Mouse (Mus musculus) urinary bladder, postnatal 14 days (tissue): ENCODE measurements around the gene Prss54.
"Not testable (repeated sequence)": the region's sequence is repeated elsewhere in the genome, so short reads cannot be mapped to it uniquely, and the experiment has no call there.

Experiments
- DNase-seq: peaks from one replicate; pipeline ENCODE4 v3.0.0; 2021; ENCODE audit warnings: low spot score

The Prss54 gene

GRCm38 (mm10) chr8:95576240-95576639, at the start of gene Prss54:
Gene Prss54, minus strand, starts transcription at chr8:95576340.
- no peak for DNase-seq

GRCm38 (mm10) chr8:95624833-95625232, 48.7 kb upstream of the Prss54 start:
- DNase-seq = no peak

DNA sequence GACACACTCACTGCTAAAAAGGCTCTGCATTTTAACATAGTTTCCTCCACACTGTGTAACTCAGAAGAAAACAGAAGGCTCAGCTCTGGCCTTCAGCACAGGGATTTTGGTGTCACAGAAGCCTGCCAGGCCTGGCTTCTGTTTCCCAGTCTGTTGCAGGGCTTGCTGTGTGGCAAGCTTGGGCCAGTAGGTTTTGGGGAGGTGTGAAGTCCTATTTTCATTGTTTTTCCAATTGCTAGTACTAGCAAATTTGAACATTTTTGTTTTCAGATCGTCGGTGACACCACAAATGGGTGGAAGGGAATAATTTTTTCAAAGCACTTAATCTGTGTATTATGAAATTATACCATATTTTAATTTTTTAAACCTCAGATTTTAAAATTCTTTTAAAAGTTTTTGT, 43.9 kb upstream of the Prss54 start:
- DNase-seq = no peak

DNA sequence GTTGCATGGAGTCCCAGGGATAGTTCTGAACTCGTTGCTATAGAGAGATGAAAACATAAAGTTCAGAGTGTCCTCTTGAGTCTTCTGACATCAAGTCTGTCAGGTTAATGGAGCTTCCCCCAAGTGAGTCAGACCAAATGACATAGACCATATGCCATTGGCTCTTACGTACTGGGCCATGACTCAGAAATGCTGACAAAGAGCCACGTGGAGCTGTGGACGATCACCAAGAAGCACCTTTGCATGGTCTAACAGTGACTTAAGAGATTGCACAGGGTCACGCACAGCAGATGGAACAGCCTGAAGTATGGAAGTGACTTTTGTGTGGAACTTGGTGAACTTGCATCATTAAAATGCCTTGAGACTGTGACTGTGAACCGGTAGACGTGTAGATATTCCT, 40.2 kb upstream of the Prss54 start:
- no peak for DNase-seq

DNA sequence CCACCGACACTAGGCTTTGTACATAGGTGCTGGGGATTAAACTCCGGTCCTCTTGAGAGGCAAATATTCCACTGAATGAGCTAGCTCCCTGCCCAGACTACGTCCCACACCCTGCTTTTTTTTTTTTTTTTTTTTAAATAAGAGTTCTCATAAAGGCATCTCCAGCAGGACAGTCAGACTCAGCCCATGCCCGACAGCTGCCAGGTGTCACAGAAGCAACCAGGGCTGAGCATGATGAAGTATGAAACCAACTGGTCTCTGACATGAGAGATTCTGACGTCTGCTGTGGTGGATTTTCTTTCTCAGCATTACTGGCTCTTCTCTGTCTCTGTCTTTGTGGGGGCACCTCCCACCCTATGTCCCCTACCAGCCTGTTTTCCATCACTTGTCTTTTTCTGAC, 35.6 kb upstream of the Prss54 start:
- no peak for DNase-seq

DNA sequence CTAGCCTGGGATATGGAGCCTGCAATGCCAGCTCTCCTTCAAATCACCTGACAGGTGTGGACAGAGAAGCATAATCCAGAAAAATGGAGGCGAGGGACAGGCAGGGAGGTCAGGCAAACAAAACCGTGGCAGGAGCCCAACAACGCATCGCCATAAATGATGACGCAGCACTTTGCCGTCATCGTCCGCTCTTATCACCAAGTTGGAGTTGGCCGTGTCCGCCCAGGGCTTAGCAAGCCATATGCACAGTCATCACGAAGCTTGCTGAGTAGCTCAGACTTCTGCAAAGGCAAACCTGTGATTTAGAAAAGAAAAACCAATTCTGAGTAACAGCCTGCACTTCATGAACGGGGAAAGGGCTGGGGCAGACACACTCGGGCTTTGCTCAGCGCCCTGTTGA, 34.6 kb upstream of the Prss54 start:
- no peak for DNase-seq

- no peak for DNase-seq
Observed at GRCm38 (mm10) chr8:95609406-95609805, 33.3 kb upstream of the Prss54 start.

DNA sequence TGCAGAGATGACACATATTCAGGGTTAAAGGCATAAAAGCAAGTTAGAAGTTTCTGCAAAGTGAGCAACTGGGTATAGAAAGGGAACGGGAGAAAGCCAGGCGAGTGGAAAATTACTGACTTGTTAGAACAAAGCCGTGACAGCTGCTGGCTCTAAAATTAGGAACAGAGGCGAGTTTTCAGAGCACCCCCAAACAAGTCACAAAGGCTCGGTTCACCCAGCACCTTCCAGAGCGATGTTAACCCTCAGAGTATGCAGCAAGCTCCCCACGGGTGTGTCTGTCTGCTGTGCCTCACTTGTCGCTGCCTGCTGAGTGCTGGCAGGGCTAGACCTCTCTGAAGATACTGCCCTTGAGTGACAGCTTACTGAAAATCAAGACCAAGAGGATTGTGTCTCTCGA, 31.1 kb upstream of the Prss54 start:
- no peak for DNase-seq

DNA sequence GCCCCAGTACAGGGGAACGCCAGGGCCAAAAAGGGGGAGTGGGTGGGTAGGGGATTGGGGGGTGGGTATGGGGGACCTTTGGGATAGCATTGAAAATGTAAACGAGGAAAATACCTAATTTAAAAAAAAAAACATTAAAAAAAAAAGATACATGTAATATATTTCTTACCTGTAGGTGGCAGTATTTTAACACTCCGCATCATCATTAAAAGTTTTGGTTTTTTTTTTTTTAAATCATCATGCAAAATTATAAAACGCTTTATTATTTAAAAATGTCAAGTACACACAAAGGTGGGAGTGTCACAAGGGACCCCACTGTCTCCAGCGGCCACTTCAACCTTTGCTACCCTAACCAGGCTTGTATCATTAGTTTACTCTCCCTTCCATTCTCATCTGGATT, 30.4 kb upstream of the Prss54 start:
- not testable (repeated sequence) for DNase-seq

GRCm38 (mm10) chr8:95602168-95602567, 26.0 kb upstream of the Prss54 start:
- no peak for DNase-seq

GRCm38 (mm10) chr8:95601306-95601705, 25.2 kb upstream of the Prss54 start:
- no peak for DNase-seq

DNA sequence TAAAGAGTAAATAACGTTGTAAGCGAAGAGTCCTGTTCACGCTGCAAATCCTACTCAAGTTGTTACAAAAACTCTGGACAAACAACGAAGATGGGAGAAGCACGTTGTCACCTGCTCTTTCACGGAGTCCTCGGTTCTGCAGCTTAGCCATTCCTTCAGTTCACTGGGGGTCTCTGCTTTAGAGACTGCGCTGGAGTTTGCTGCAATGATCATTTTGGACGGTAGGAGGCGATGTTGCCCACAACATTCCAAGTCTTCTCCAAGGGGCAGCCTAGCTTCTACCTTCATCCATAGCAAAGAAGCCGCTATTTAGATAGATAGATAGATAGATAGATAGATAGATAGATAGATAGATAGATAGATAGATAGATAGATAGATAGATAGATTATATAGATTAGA, 23.7 kb upstream of the Prss54 start:
- peak; percentile 44 for DNase-seq

DNA sequence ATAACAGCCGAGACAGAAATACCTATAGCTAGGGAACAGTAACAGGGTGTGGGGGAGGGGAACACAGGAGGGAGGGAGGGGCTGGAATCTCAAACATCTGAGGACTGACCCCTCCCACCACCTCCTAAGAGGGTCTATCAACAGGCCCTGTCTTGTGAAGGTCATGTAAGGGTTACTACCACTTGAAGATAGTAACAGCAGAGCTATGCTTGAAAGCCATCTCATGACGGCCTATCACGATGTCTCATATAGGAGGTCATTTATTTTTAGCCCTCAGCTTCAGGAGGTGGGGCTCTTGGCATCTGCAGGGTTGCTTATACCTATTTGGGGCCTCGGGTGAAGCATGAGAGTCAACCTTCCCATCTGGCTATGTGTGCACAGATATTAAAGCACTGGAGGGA, 20.7 kb upstream of the Prss54 start:
- no peak for DNase-seq

DNA sequence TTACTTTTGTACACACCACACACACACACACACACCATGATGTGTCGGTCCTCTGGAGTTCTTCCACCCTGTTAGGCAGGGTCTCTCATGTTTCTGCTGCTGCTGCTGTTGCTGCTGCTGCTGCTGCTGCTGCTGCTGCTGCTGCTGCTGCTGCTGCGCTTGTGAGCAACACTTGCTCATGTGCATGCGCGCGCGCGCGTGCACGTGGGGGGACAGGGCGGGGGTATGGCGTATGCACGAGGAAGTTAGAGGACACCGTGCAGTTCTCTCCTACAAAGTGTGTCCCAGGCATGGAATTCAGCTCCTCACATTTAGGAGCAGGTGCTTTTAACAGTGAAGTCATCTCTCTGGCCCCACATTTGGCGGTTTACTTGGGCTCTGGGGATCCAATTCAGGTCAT, 19.0 kb upstream of the Prss54 start:
- no peak for DNase-seq

DNA sequence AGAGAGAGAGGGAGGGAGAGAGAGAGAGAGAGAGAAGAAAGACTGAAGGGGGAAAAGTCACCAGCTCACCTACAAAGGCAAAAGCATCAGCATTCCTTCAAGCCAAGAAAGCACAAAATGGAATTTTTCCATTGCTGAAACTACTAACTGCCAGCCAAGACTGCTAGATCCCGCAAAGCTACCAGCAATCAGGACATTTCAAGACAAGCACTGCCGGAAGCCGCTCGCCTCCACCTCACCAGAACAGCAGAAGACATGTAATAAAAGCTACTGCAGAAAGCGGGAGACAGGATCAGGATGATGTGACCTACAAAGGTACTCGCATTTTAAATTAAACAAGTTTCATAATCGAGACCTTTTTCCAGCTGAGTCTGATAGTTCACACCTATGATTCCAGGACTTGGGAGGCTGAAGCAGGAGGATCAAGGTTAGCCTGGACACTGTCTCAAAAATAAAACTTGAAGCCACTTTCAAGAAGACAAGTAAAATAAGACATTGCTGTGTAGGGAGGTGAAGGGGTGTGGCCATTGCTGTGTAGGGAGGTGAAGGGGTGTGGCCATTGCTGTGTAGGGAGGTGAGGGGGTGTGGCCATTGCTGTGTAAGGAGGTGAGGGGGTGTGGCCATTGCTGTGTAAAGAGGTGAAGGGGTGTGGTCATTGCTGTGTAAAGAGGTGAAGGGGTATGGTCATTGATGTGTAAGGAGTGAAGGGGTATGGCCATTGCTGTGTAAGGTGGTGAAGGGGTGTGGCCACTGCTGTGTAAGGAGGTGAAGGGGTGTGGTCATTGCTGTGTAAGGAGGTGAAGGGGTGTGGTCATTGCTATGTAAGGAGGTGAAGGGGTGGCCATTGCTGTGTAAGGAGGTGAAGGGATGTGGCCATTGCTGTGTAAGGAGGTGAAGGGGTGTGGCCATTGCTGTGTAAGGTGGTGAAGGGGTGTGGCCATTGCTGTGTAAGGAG, 17.6 kb upstream of the Prss54 start:
- no peak for DNase-seq

- DNase-seq = no peak
Observed at GRCm38 (mm10) chr8:95592131-95592780, 16.1 kb upstream of the Prss54 start.

GRCm38 (mm10) chr8:95590539-95590938, 14.4 kb upstream of the Prss54 start:
- no peak for DNase-seq

- DNase-seq = no peak
Observed at GRCm38 (mm10) chr8:95589282-95589681, 13.1 kb upstream of the Prss54 start.

GRCm38 (mm10) chr8:95587339-95587738, 11.2 kb upstream of the Prss54 start:
- no peak for DNase-seq

- DNase-seq = no peak
Observed at GRCm38 (mm10) chr8:95573146-95573545, 3.0 kb downstream of the Prss54 start.

DNA sequence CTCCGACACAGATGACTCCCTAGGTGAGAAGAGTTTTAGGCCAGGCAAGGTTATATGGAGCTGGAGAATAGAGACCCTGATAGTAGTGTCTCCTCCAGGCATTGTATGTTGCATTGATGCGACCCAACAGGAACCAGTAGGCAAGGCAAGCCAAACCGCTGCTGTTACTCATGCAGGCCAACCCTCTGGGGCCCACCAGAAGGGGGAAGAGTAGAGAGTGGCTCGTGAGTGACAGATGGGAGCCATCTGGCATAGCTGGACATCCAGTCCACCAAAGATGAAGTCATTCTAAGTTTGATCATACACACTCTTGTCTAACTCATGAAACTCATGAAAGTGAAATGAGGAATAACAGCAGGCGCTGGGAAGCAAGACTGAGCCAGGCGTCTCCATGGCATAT, 9.3 kb downstream of the Prss54 start:
- DNase-seq = no peak

GRCm38 (mm10) chr8:95566217-95566616, 9.9 kb downstream of the Prss54 start:
- DNase-seq = no peak

DNA sequence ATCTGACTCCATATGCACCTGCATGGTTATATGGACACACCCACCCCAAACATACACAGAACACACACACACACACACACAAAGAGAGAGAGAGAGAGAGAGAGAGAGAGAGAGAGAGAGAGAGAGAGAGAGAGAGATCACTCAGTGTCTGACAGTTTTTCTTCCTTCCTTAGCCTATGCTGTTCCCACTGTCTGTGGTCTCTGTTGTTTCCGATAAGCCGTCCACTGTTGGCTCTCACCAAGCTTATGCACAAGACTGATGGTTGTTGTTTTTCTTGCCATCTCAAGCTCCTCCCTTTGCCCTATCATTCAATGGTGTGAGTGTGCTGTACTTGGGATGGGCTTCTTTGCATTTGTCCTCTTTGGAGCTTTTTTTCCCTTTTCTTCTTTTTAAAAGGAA, 20.2 kb downstream of the Prss54 start:
- DNase-seq = no peak
